Mouse (Mus musculus): Measurements from ENCODE around the gene Fam129b. TPM values are rescaled to one million over a fixed set of nuclear protein-coding genes. Genes with fewer than 3 reads are reported as not detected.

The Fam129b gene
- polyA plus RNA-seq, 1 experiment from 2014 or later, result 31.7 TPM

DNA sequence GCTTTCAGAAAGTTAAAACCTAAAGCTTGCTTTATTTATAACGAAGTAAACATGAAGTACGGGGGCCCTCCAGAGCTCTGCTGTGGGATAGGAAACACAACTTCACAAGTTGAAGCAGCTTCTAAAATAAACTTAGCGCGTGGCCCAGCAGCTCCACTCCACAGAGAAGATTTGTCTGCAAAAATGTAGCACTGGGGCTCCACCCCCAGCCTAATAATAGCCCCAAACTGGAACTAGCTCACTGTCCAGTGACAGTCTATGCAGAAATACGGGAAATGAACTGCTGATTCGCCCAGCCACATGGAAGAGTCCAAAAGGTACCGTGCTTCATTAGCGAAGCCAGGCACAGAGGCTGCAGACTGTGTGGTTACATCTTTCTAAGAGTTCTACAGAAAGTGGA, 93.4 kb downstream of the Fam129b start:
- H3K4me1 ChIP-seq (ENCODE audit: control insufficient read depth, insufficient read depth, low read depth, low read length), result peaks cover 22% of the 10 kb centered on the region
- ATAC-seq, result no peak
- no peak overlapping the region for H3K9ac ChIP-seq (ENCODE audit: low read depth, low read length)
- 94% methylated on average over 8 of the region's 8 CpGs for WGBS
- no peak overlapping the region for H3K4me2 ChIP-seq (ENCODE audit: low read length)
- H3K36me3 ChIP-seq (ENCODE audit: control insufficient read depth, insufficient read depth, low read length), result peaks cover 22% of the 10 kb centered on the region
- no peaks in the 10 kb centered on the region for H3K27me3 ChIP-seq (replicated peaks; ENCODE audit: control insufficient read depth, insufficient read depth, low read length)
- no peaks in the 10 kb centered on the region for H3K9me3 ChIP-seq (ENCODE audit: control insufficient read depth, low read length)
- no peak overlapping the region for H3K4me3 ChIP-seq (ENCODE audit: low read length)
- no peak overlapping the region for H3K27ac ChIP-seq (ENCODE audit: low read depth, low read length)

DNA sequence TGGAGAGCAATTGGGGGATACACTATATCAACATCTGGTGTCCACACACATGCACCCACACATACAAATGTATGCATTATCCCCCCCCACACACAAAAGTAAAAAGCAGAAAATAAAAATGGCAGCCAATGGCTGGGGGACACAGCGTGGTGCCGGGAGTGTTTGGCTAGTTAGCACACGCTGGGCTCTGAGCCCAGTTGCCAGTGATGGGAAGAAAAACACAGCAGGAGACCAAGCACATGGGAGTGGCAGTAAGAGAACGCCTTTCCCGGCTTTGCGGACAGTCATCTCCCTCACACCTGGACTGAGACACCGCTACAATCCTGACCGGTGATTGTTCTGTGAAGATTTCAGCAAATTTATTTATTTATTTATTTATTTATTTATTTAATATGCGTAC, 95.3 kb downstream of the Fam129b start:
- Histone ChIP-seq H3K9ac (ENCODE audit: low read depth, low read length) (no peak overlapping the region), H3K27ac (ENCODE audit: low read depth, low read length) (no peak overlapping the region), H3K4me2 (ENCODE audit: low read length) (no peak overlapping the region), H3K36me3 (ENCODE audit: control insufficient read depth, insufficient read depth, low read length) (peaks cover 17% of the 10 kb centered on the region; the same call in 1 of the 2 replicates), H3K9me3 (ENCODE audit: control insufficient read depth, low read length) (no peaks in the 10 kb centered on the region), H3K4me1 (ENCODE audit: control insufficient read depth, insufficient read depth, low read depth, low read length) (peaks cover 18% of the 10 kb centered on the region), H3K27me3 (replicated peaks; ENCODE audit: control insufficient read depth, insufficient read depth, low read length) (no peaks in the 10 kb centered on the region), H3K4me3 (ENCODE audit: low read length) (no peak overlapping the region)
- no peak for ATAC-seq
- 24% methylated on average over 9 of the region's 9 CpGs for WGBS

DNA sequence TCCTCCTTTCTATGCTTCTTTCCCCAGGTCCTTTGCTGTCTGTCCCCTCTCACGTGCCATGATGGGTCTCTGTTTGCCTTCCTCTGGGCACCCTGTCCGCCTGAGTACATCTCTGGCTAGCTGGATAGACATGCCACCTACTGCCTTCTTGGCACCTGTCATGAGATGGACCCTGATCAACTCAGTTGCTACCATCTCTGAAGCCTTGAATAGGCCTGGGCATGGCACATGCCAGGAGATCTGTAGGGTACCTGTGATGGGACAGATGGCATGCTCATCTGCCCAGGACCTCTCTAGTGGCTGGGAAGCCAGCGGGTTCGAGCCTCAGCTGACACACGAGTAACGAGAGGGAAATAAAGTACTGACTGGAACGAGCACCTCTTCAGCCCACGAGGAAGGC, 98.3 kb downstream of the Fam129b start:
- H3K4me2 ChIP-seq (ENCODE audit: low read length), result no peak overlapping the region
- 89% methylated on average over 8 of the region's 8 CpGs for WGBS

More for the DNA sequence above, 98.3 kb downstream of the Fam129b start:
- Histone ChIP-seq H3K27me3 (replicated peaks; ENCODE audit: control insufficient read depth, insufficient read depth, low read length) (no peaks in the 10 kb centered on the region), H3K36me3 (ENCODE audit: control insufficient read depth, insufficient read depth, low read length) (peaks cover 17% of the 10 kb centered on the region; the same call in 1 of the 2 replicates), H3K4me1 (ENCODE audit: control insufficient read depth, insufficient read depth, low read depth, low read length) (0 out of 2 replicates have a peak, but pooled peaks cover 2% of the 10 kb centered on the region), H3K9ac (ENCODE audit: low read depth, low read length) (no peak overlapping the region), H3K4me3 (ENCODE audit: low read length) (no peak overlapping the region), H3K9me3 (ENCODE audit: control insufficient read depth, low read length) (no peaks in the 10 kb centered on the region), H3K27ac (ENCODE audit: low read depth, low read length) (no peak overlapping the region)
- no peak for ATAC-seq

Other genes with a start within 250 kb of the Fam129b start
- 34.2 and 39.5 TPM in 2 replicates for gene Eng, start 229.5 kb upstream of the Fam129b start, polyA plus RNA-seq (2015; fragmentation: Nextera tagmentation; extraction: Ambion mirVana)
- gene Fpgs, start 172.0 kb upstream of the Fam129b start, polyA plus RNA-seq (2015; fragmentation: Nextera tagmentation; extraction: Ambion mirVana), result 20.2 and 20.9 TPM in 2 replicates
- 63.6 and 69.4 TPM in 2 replicates for gene Cdk9, start 163.0 kb upstream of the Fam129b start, polyA plus RNA-seq (2015; fragmentation: Nextera tagmentation; extraction: Ambion mirVana)
- 58.5 and 58.6 TPM in 2 replicates for gene Sh2d3c, start 155.1 kb upstream of the Fam129b start, polyA plus RNA-seq (2015; fragmentation: Nextera tagmentation; extraction: Ambion mirVana)
- 2.6 and 3.4 TPM in 2 replicates for gene 6330409D20Rik, start 135.1 kb upstream of the Fam129b start, polyA plus RNA-seq (2015; fragmentation: Nextera tagmentation; extraction: Ambion mirVana)
- 50.8 and 56.9 TPM in 2 replicates for gene Tor2a, start 118.9 kb upstream of the Fam129b start, polyA plus RNA-seq (2015; fragmentation: Nextera tagmentation; extraction: Ambion mirVana)
- gene Ttc16, start 100.5 kb upstream of the Fam129b start, polyA plus RNA-seq (2015; fragmentation: Nextera tagmentation; extraction: Ambion mirVana), result 0.53 and 0.60 TPM in 2 replicates
- gene Ptrh1, start 100.3 kb upstream of the Fam129b start, polyA plus RNA-seq (2015; fragmentation: Nextera tagmentation; extraction: Ambion mirVana), result 6.5 and 6.8 TPM in 2 replicates
- gene Cfap157, start 91.7 kb upstream of the Fam129b start, polyA plus RNA-seq (2015; fragmentation: Nextera tagmentation; extraction: Ambion mirVana), result 0.75 and 1.1 TPM in 2 replicates
- 357 and 362 TPM in 2 replicates for gene Stxbp1, start 28.9 kb upstream of the Fam129b start, polyA plus RNA-seq (2015; fragmentation: Nextera tagmentation; extraction: Ambion mirVana)
- gene Rpl12, start 85.4 kb downstream of the Fam129b start, polyA plus RNA-seq (2015; fragmentation: Nextera tagmentation; extraction: Ambion mirVana), result 78.7 and 85.4 TPM in 2 replicates
- gene Lrsam1, start 85.5 kb downstream of the Fam129b start, polyA plus RNA-seq (2015; fragmentation: Nextera tagmentation; extraction: Ambion mirVana), result 24.5 and 28.3 TPM in 2 replicates
- 23.2 and 26.0 TPM in 2 replicates for gene Slc2a8, start 106.0 kb downstream of the Fam129b start, polyA plus RNA-seq (2015; fragmentation: Nextera tagmentation; extraction: Ambion mirVana)

Data from hindbrain, embryonic 16.5 days (tissue).